Mouse (Mus musculus): Measurements from ENCODE around the gene Kmt2d. TPM values are rescaled to one million over a fixed set of nuclear protein-coding genes. Genes with fewer than 3 reads are reported as not detected.

Kmt2d gene
- polyA plus RNA-seq, 1 experiment, result 267 TPM

GRCm38 (mm10) chr15:98839671-98840585 is 31.1 kb downstream of the Kmt2d start:
- H3K4me1 ChIP-seq (ENCODE audit: control insufficient read depth, insufficient read depth, low read length), result peaks cover 20% of the 10 kb centered on the region
- no peak overlapping the region for H3K27ac ChIP-seq (ENCODE audit: insufficient read depth, low read depth, low read length)
- 93% methylated on average over 30 of the region's 30 CpGs for WGBS
- no peak overlapping the region for H3K4me3 ChIP-seq (ENCODE audit: insufficient read depth, low read depth, low read length)
- TF ChIP-seq POLR2A (IDR thresholded peaks at IDR 0.05; ENCODE audit: insufficient read depth, low read depth, low read length) (no peak), CTCF (IDR thresholded peaks at IDR 0.05; ENCODE audit: insufficient read depth, low read depth, low read length) (no peak)

GRCm38 (mm10) chr15:98839161-98839560 is 31.8 kb downstream of the Kmt2d start:
- Histone ChIP-seq H3K4me1 (ENCODE audit: control insufficient read depth, insufficient read depth, low read length) (peaks cover 20% of the 10 kb centered on the region), H3K4me3 (ENCODE audit: insufficient read depth, low read depth, low read length) (no peak overlapping the region), H3K27ac (ENCODE audit: insufficient read depth, low read depth, low read length) (no peak overlapping the region)
- WGBS, result 93% methylated on average over 14 of the region's 14 CpGs
- TF ChIP-seq POLR2A (IDR thresholded peaks at IDR 0.05; ENCODE audit: insufficient read depth, low read depth, low read length) (no peak), CTCF (IDR thresholded peaks at IDR 0.05; ENCODE audit: insufficient read depth, low read depth, low read length) (no peak)

GRCm38 (mm10) chr15:98837743-98838103 is 33.3 kb downstream of the Kmt2d start:
- WGBS, result 76% methylated on average over 4 of the region's 4 CpGs
- H3K4me3 ChIP-seq (ENCODE audit: insufficient read depth, low read depth, low read length), result no peak overlapping the region
- no peak for TF ChIP-seq POLR2A (IDR thresholded peaks at IDR 0.05; ENCODE audit: insufficient read depth, low read depth, low read length)
- TF ChIP-seq CTCF (IDR thresholded peaks at IDR 0.05; ENCODE audit: insufficient read depth, low read depth, low read length), result no peak
- H3K27ac ChIP-seq (ENCODE audit: insufficient read depth, low read depth, low read length), result no peak overlapping the region
- peaks cover 8% of the 10 kb centered on the region for H3K4me1 ChIP-seq (ENCODE audit: control insufficient read depth, insufficient read depth, low read length)

GRCm38 (mm10) chr15:98837006-98837742 is 33.8 kb downstream of the Kmt2d start:
- H3K27ac ChIP-seq (ENCODE audit: insufficient read depth, low read depth, low read length), result no peak overlapping the region
- TF ChIP-seq CTCF (IDR thresholded peaks at IDR 0.05; ENCODE audit: insufficient read depth, low read depth, low read length) (no peak), POLR2A (IDR thresholded peaks at IDR 0.05; ENCODE audit: insufficient read depth, low read depth, low read length) (no peak)
- WGBS, result 94% methylated on average over 21 of the region's 21 CpGs
- H3K4me3 ChIP-seq (ENCODE audit: insufficient read depth, low read depth, low read length), result no peak overlapping the region
- peaks cover 7% of the 10 kb centered on the region; the same call in 1 of the 2 replicates for H3K4me1 ChIP-seq (ENCODE audit: control insufficient read depth, insufficient read depth, low read length)

- Histone ChIP-seq H3K4me1 (ENCODE audit: control insufficient read depth, insufficient read depth, low read length) (0 out of 2 replicates have a peak, but pooled peaks cover 3% of the 10 kb centered on the region), H3K27ac (ENCODE audit: insufficient read depth, low read depth, low read length) (no peak overlapping the region), H3K4me3 (ENCODE audit: insufficient read depth, low read depth, low read length) (no peak overlapping the region)
- WGBS, result 94% methylated on average over 14 of the region's 14 CpGs
- no peak for TF ChIP-seq CTCF (IDR thresholded peaks at IDR 0.05; ENCODE audit: insufficient read depth, low read depth, low read length)
- TF ChIP-seq POLR2A (IDR thresholded peaks at IDR 0.05; ENCODE audit: insufficient read depth, low read depth, low read length), result no peak
Observed at GRCm38 (mm10) chr15:98835291-98835690, 35.7 kb downstream of the Kmt2d start.

- Histone ChIP-seq H3K27ac (ENCODE audit: insufficient read depth, low read depth, low read length) (no peak overlapping the region), H3K4me3 (ENCODE audit: insufficient read depth, low read depth, low read length) (no peak overlapping the region), H3K4me1 (ENCODE audit: control insufficient read depth, insufficient read depth, low read length) (peaks cover 5% of the 10 kb centered on the region; the same call in 1 of the 2 replicates)
- WGBS, result 85% methylated on average over 13 of the region's 13 CpGs
- TF ChIP-seq POLR2A (IDR thresholded peaks at IDR 0.05; ENCODE audit: insufficient read depth, low read depth, low read length) (no peak), CTCF (IDR thresholded peaks at IDR 0.05; ENCODE audit: insufficient read depth, low read depth, low read length) (no peak)
Observed at GRCm38 (mm10) chr15:98834059-98834458, 36.9 kb downstream of the Kmt2d start.

- WGBS, result 86% methylated on average over 11 of the region's 11 CpGs
- H3K4me3 ChIP-seq (ENCODE audit: insufficient read depth, low read depth, low read length), result no peak overlapping the region
- no peak overlapping the region for H3K27ac ChIP-seq (ENCODE audit: insufficient read depth, low read depth, low read length)
- no peak for TF ChIP-seq CTCF (IDR thresholded peaks at IDR 0.05; ENCODE audit: insufficient read depth, low read depth, low read length)
- TF ChIP-seq POLR2A (IDR thresholded peaks at IDR 0.05; ENCODE audit: insufficient read depth, low read depth, low read length), result no peak
- peaks cover 7% of the 10 kb centered on the region; the same call in 1 of the 2 replicates for H3K4me1 ChIP-seq (ENCODE audit: control insufficient read depth, insufficient read depth, low read length)
Observed at GRCm38 (mm10) chr15:98833281-98833680, 37.7 kb downstream of the Kmt2d start.

GRCm38 (mm10) chr15:98832161-98833058 is 38.6 kb downstream of the Kmt2d start:
- Histone ChIP-seq H3K4me3 (ENCODE audit: insufficient read depth, low read depth, low read length) (no peak overlapping the region), H3K27ac (ENCODE audit: insufficient read depth, low read depth, low read length) (0 out of 2 replicates have a peak overlapping the region, but pooled peaks have one; percentile 34), H3K4me1 (ENCODE audit: control insufficient read depth, insufficient read depth, low read length) (peaks cover 7% of the 10 kb centered on the region; the same call in 1 of the 2 replicates)
- WGBS, result 42% methylated on average over 12 of the region's 12 CpGs
- TF ChIP-seq POLR2A (IDR thresholded peaks at IDR 0.05; ENCODE audit: insufficient read depth, low read depth, low read length) (no peak), CTCF (IDR thresholded peaks at IDR 0.05; ENCODE audit: insufficient read depth, low read depth, low read length) (no peak)
